Mouse (Mus musculus) activated CD4-positive, CD25-positive, alpha-beta regulatory T cell, adult 9 weeks (primary cell): ENCODE data around the gene Sult1d1. TPM values are rescaled to one million over a fixed set of nuclear protein-coding genes. Genes with fewer than 3 reads are reported as not detected.

Experiments
- polyA plus RNA-seq: library from polyadenylated mRNA; unstranded; fragments of 100-300 nt; shearing (Covaris generic); gene quantifications from one replicate; pipeline ENCODE4 v1.2.1, GENCODE M21; 2017

Sult1d1 gene
- not detected for polyA plus RNA-seq

DNA sequence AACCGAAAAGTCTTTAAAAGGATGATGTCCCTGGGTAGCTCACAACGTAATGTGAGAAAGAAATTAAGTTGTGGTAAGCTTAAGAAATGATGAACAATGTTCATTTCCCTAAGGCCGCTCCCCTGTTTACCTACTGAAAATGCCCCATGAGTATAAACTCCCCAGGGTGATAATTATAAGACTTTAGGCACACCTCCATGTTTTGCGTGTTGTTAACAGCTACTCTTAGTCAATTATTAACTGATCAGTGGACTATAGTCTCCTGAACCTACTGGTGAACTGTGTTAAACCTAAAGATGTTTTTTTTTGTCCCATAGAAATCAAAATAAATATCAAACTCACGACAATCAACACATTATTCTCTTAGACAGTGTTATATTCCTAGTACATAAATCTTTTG is at the start of gene Sult1d1:
Gene Sult1d1, minus strand, starts transcription at position 183 of the 400 bp plus-strand sequence.

DNA sequence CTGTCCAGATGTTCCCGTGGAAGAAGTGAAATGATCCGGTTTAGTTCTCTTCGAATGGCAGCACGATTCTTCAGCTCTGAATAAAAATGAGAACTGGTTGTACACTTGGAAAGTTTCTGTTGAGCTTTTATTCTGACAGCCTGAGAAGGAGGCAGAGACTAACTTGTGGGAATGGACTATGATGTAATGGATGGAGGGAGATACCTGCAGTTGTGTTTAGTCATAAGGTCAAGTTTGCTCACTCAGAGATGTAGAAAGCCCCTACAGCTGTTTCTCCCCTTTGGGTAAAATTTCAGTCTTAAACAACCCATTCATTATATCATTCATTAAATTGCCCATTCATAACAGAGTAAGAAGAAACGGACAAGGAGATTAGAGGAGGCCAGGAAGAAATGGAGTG is 22.7 kb upstream of the Sult1d1 start, which contains the start of gene Sult1e1:
Gene Sult1e1, minus strand, starts transcription at position 101 of the 400 bp plus-strand sequence.

DNA sequence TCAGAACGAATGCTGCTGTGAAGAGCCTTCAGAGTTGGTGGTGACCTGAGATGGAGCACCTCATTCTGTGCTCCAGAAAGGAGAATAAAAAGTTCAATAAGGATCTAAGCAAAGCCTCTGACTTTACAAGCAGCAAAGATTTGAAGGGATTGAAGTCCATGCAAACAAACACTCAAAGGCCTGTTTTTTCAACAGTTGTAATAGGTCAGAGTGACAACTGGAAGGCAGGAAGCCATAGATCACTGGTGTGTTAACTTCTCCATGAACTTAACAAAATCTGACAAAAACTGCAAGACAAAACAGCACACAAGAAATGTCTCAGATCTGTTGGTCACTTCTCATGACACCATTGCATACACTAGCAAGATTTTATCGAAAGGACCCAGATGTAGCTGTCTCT is 30.7 kb downstream of the Sult1d1 start, which contains the start of gene Sult1b1:
Gene Sult1b1, minus strand, starts transcription at position 85 of the 400 bp plus-strand sequence.

Other genes with a start within 250 kb of the Sult1d1 start
- not detected for gene Ugt2a3, start 231.8 kb downstream of the Sult1d1 start, polyA plus RNA-seq
- not detected for gene Ugt2b38, start 144.8 kb downstream of the Sult1d1 start, polyA plus RNA-seq
- gene Ugt2a2, start 86.8 kb downstream of the Sult1d1 start, polyA plus RNA-seq: not detected
- not detected for gene Gm43638, start 82.2 kb downstream of the Sult1d1 start, polyA plus RNA-seq
- gene Ugt2a1, start 78.2 kb downstream of the Sult1d1 start, polyA plus RNA-seq: not detected
- not detected for gene Sult1b1, start 30.8 kb downstream of the Sult1d1 start, polyA plus RNA-seq
- not detected for gene Sult1e1, start 22.6 kb upstream of the Sult1d1 start, polyA plus RNA-seq
- not detected for gene Csn1s1, start 97.2 kb upstream of the Sult1d1 start, polyA plus RNA-seq
- not detected for gene Csn2, start 130.6 kb upstream of the Sult1d1 start, polyA plus RNA-seq
- gene Csn1s2a, start 205.5 kb upstream of the Sult1d1 start, polyA plus RNA-seq: not detected
- not detected for gene Csn1s2b, start 239.1 kb upstream of the Sult1d1 start, polyA plus RNA-seq